Mouse (Mus musculus) heart, postnatal 0 days (tissue): ENCODE results near the gene Ugt1a2.

Experiments used
- CTCF ChIP-seq: IDR thresholded peaks from 2 replicates; pipeline ENCODE4 v1.5.1; 2016; ENCODE audit warnings: antibody characterized with exemption, control low read depth, low read depth
- EP300 ChIP-seq: IDR thresholded peaks from 2 replicates; pipeline ENCODE4 v1.6.1; 2016; ENCODE audit warnings: antibody characterized with exemption, low read depth

GRCm38 (mm10) chr1:88223591-88223990 is 23.2 kb downstream of the Ugt1a2 start:
- TF ChIP-seq CTCF (no peak), EP300 (no peak)
